ENCODE assay signal across 10 mouse cellular contexts in genomic region chr14:54569451-54570392, GRCm38 (mm10). TPM values are rescaled to one million over a fixed set of nuclear protein-coding genes. Genes with fewer than 3 reads are reported as not detected.
DNase-seq lines count a peak whose midpoint lies in the region; ATAC-seq and TF ChIP-seq lines count a peak whose summit lies in the region.
"Had no signal": no experiment of that assay in that cellular context is flagged by ENCODE, and none has a peak within 500 bp of the region (broad histone marks: within the 10 kb centered on the region; RNA-seq: fewer than 3 reads in every experiment).

No protein-coding gene starts in this region.

- WGBS in heart, embryonic 14.5 days = 47% methylated on average over 17 of the region's 17 CpGs
- 58% methylated on average over 17 of the region's 17 CpGs for WGBS in midbrain, embryonic 14.5 days

- no peak overlapping the region for H3K4me3 ChIP-seq in layer of hippocampus, adult 2 months
- no peak overlapping the region; a peak in 1 of 4 replicates for H3K4me3 ChIP-seq in heart, embryonic 14.5 days (ENCODE audit: control insufficient read depth in 1 of 2, insufficient read depth in 1 of 2, low read depth in 1 of 2, low read length in 2 of 2)
- H3K4me3 ChIP-seq in midbrain, embryonic 14.5 days (replicated peaks; ENCODE audit: low read depth, low read length) = no peak overlapping the region

- no peak for TF ChIP-seq CTCF in layer of hippocampus, adult 2 months (conservative IDR thresholded peaks at IDR 0.05)

- no peaks in the 10 kb centered on the region for H3K27me3 ChIP-seq in heart, embryonic 14.5 days (ENCODE audit: control insufficient read depth, insufficient read depth, low read length)
- H3K27me3 ChIP-seq in midbrain, embryonic 14.5 days (ENCODE audit: control insufficient read depth, insufficient read depth, low read length) = peaks cover 8% of the 10 kb centered on the region; the same call in 1 of the 2 replicates

- H3K27ac ChIP-seq in layer of hippocampus, adult 2 months = peak overlapping the region; percentile 24; the same call in 1 of the 2 replicates
- peak overlapping the region; percentile 2 to 41; a peak in 3 of 4 replicates for H3K27ac ChIP-seq in heart, embryonic 14.5 days (replicated peaks in 1 of 2; ENCODE audit: control insufficient read depth in 1 of 2, insufficient read depth in 1 of 2, low read depth in 2 of 2, low read length in 2 of 2)
- no peak overlapping the region; the same call in 1 of the 2 replicates for H3K27ac ChIP-seq in midbrain, embryonic 14.5 days (replicated peaks; ENCODE audit: low read depth, low read length)

- H3K9me3 ChIP-seq in heart, embryonic 14.5 days (ENCODE audit: control insufficient read depth, low read length) = no peaks in the 10 kb centered on the region
- no peaks in the 10 kb centered on the region for H3K9me3 ChIP-seq in midbrain, embryonic 14.5 days (ENCODE audit: control insufficient read depth, low read length)

- peaks cover 71% of the 10 kb centered on the region for H3K36me3 ChIP-seq in heart, embryonic 14.5 days (ENCODE audit: control insufficient read depth, insufficient read depth, low read length)
- peaks cover 3% of the 10 kb centered on the region; the same call in 1 of the 2 replicates for H3K36me3 ChIP-seq in midbrain, embryonic 14.5 days (ENCODE audit: control insufficient read depth, insufficient read depth, low read length)

- H3K4me1 ChIP-seq in heart, embryonic 14.5 days (ENCODE audit: control insufficient read depth in 2 of 2, insufficient read depth in 2 of 2, low read length in 2 of 2) = peaks cover 35 to 47% of the 10 kb centered on the region in 2 experiments
- H3K4me1 ChIP-seq in midbrain, embryonic 14.5 days (ENCODE audit: control insufficient read depth, insufficient read depth, low read length) = peaks cover 17% of the 10 kb centered on the region

- ATAC-seq in heart, embryonic 14.5 days (ENCODE audit: insufficient number of reproducible peaks, insufficient read depth, low FRiP score, low read depth) = no peak
- ATAC-seq in midbrain, embryonic 14.5 days (ENCODE audit: low FRiP score, low TSS enrichment) = 0 out of 2 replicates have a peak, but pooled peaks have one; percentile 6

- H3K9ac ChIP-seq in heart, embryonic 14.5 days (ENCODE audit: low read length) = peak overlapping the region; percentile 38; the same call in 1 of the 2 replicates
- H3K9ac ChIP-seq in midbrain, embryonic 14.5 days (replicated peaks; ENCODE audit: low read length) = no peak overlapping the region; the same call in 1 of the 2 replicates

- no peak for DNase-seq in layer of hippocampus, adult 2 months (ENCODE audit: low spot score in 2 of 2)
- DNase-seq in layer of hippocampus, adult 8-10 months (ENCODE audit: low spot score in 2 of 2) = no peak
- peak; percentile 42 for DNase-seq in embryo, embryonic 9.5 days (ENCODE audit: extremely low spot score)
- DNase-seq in midbrain, embryonic 14.5 days = peak; percentile 37
- DNase-seq in left cerebral cortex, adult 11 months (ENCODE audit: low spot score) = no peak
- DNase-seq in adipocyte (ENCODE audit: low spot score) = no peak

- no peak overlapping the region; the same call in 1 of the 2 replicates for H3K4me2 ChIP-seq in heart, embryonic 14.5 days (ENCODE audit: low read length)
- H3K4me2 ChIP-seq in midbrain, embryonic 14.5 days (ENCODE audit: low read length) = no peak overlapping the region

RNA-seq across cellular contexts. Expression of gene Ajuba, which starts 7.6 kb away (rescaled TPM):
- total RNA-seq in layer of hippocampus, adult 2 months (2021) = 1 to 10 TPM; 1.1 to 1.8 TPM
- 1 to 10 TPM; 1.3 to 2.7 (median 1.9) TPM for total RNA-seq in layer of hippocampus, adult 8-10 months (2022)
- 22.4 and 25.4 TPM in 2 replicates for polyA plus RNA-seq in heart, embryonic 14.5 days (2014; fragmentation: Nextera tagmentation; extraction: Ambion mirVana)
- polyA plus RNA-seq in midbrain, embryonic 14.5 days (2014; fragmentation: Nextera tagmentation; extraction: Ambion mirVana) = 3.6 and 4.8 TPM in 2 replicates

RNA-seq across cellular contexts. Expression of gene Haus4, which starts 15.3 kb away (rescaled TPM):
- total RNA-seq in layer of hippocampus, adult 2 months (2021) = 1 to 10 TPM; 4.4 to 4.8 TPM
- 1 to 10 TPM; 3.6 to 9.7 (median 4.9) TPM for total RNA-seq in layer of hippocampus, adult 8-10 months (2022)
- polyA plus RNA-seq in heart, embryonic 14.5 days (2014; fragmentation: Nextera tagmentation; extraction: Ambion mirVana) = 36.1 and 36.3 TPM in 2 replicates
- 13.3 and 14.7 TPM in 2 replicates for polyA plus RNA-seq in midbrain, embryonic 14.5 days (2014; fragmentation: Nextera tagmentation; extraction: Ambion mirVana)

RNA-seq across cellular contexts. Expression of gene 4931414P19Rik, which starts 36.1 kb away (rescaled TPM):
- total RNA-seq in layer of hippocampus, adult 2 months (2021) = 1 to 10 TPM; 5.8 to 7.1 TPM
- total RNA-seq in layer of hippocampus, adult 8-10 months (2022) = 1 to 10 TPM; 4.4 to 7.8 (median 6.1) TPM
- 4.7 and 7.1 TPM in 2 replicates for polyA plus RNA-seq in heart, embryonic 14.5 days (2014; fragmentation: Nextera tagmentation; extraction: Ambion mirVana)
- 5.4 and 6.1 TPM in 2 replicates for polyA plus RNA-seq in midbrain, embryonic 14.5 days (2014; fragmentation: Nextera tagmentation; extraction: Ambion mirVana)

RNA-seq across cellular contexts. Expression of gene Psmb5, which starts 48.1 kb away (rescaled TPM):
- total RNA-seq in layer of hippocampus, adult 2 months (2021) = 100 to 1,000 TPM; 199 to 218 TPM
- 100 to 1,000 TPM; 179 to 205 (median 193) TPM for total RNA-seq in layer of hippocampus, adult 8-10 months (2022)
- 336 and 345 TPM in 2 replicates for polyA plus RNA-seq in heart, embryonic 14.5 days (2014; fragmentation: Nextera tagmentation; extraction: Ambion mirVana)
- polyA plus RNA-seq in midbrain, embryonic 14.5 days (2014; fragmentation: Nextera tagmentation; extraction: Ambion mirVana) = 409 and 454 TPM in 2 replicates

RNA-seq across cellular contexts. Expression of gene Psmb11, which starts 51.5 kb away (rescaled TPM):
- under 1 TPM; 0.22 to 0.28 TPM for total RNA-seq in layer of hippocampus, adult 2 months (2021)
- total RNA-seq in layer of hippocampus, adult 8-10 months (2022) = under 1 TPM in 3 of 4 experiments, not detected in 1; 0.14 to 0.51 (median 0.23) TPM
- polyA plus RNA-seq in heart, embryonic 14.5 days (2014; fragmentation: Nextera tagmentation; extraction: Ambion mirVana) = not detected in 2 replicates
- polyA plus RNA-seq in midbrain, embryonic 14.5 days (2014; fragmentation: Nextera tagmentation; extraction: Ambion mirVana) = 0.18 TPM in 1 of 2 replicates, not detected in the other
- total RNA-seq: common myeloid progenitor, adult 5-6 weeks; hematopoietic stem cell, adult 5-6 weeks had no signal
- polyA plus RNA-seq: liver, embryonic 16.5 days had no signal

Comparison
In these comparisons a context has a peak if more than half of its experiments do, and no peak if none do; other contexts are left out.
1. DNase-seq: peak in embryo, embryonic 9.5 days (single experiment) and midbrain, embryonic 14.5 days (single experiment); none in layer of hippocampus, adult 2 months (0 of 2), layer of hippocampus, adult 8-10 months (0 of 2), left cerebral cortex, adult 11 months (single experiment) and adipocyte (single experiment).